Mouse (Mus musculus) hindbrain, embryonic 11.5 days (tissue): Measurements from ENCODE around the gene Nisch. TPM values are rescaled to one million over a fixed set of nuclear protein-coding genes. Genes with fewer than 3 reads are reported as not detected.

ENCODE experiments used
- ATAC-seq: fragments of 200-750 bp; cut with Nextera tagmentation; 2 replicates; pipeline ENCODE4 v1.8.0; 2017; ENCODE audit warnings: mild to moderate bottlenecking, moderate TSS enrichment, moderate library complexity; ENCODE audit not compliant: low FRiP score
- DNase-seq: peaks from one replicate; pipeline ENCODE4 v3.0.0-alpha.2; 2015; ENCODE audit warnings: low spot score
- H3K27ac ChIP-seq: fragments of 300-500 bp; sonication (generic); 2 replicates; pipeline ENCODE4 v1.5.1; 2014; ENCODE audit warnings: mild to moderate bottlenecking, low read depth, low read length
- H3K27me3 ChIP-seq: fragments of 300-500 bp; sonication (generic); 2 replicates; pipeline ENCODE4 v1.6.1; 2014; ENCODE audit warnings: mild to moderate bottlenecking, low read length, moderate library complexity, mixed read lengths; ENCODE audit not compliant: control insufficient read depth, insufficient read depth
- H3K36me3 ChIP-seq: fragments of 300-500 bp; sonication (generic); 2 replicates; pipeline ENCODE4 v1.6.1; 2014; ENCODE audit warnings: mild to moderate bottlenecking, low read length, moderate library complexity, mixed read lengths; ENCODE audit not compliant: control insufficient read depth, insufficient read depth
- H3K4me1 ChIP-seq: fragments of 300-500 bp; sonication (generic); replicated peaks from 2 replicates; pipeline ENCODE4 v1.6.1; 2014; ENCODE audit warnings: low read length, mixed read lengths; ENCODE audit not compliant: control insufficient read depth, insufficient read depth
- H3K4me2 ChIP-seq: fragments of 300-500 bp; sonication (generic); replicated peaks from 2 replicates; pipeline ENCODE4 v1.6.1; 2014; ENCODE audit warnings: mild to moderate bottlenecking, low read depth, low read length
- H3K4me3 ChIP-seq: fragments of 300-500 bp; sonication (generic); 2 replicates; pipeline ENCODE4 v1.5.1; 2014; ENCODE audit warnings: low read depth, low read length
- H3K9ac ChIP-seq: fragments of 300-500 bp; sonication (generic); 2 replicates; pipeline ENCODE4 v1.6.1; 2014; ENCODE audit warnings: low read depth, low read length
- H3K9me3 ChIP-seq: fragments of 300-500 bp; sonication (generic); 2 replicates; pipeline ENCODE4 v1.6.1; 2016; ENCODE audit warnings: low read length; ENCODE audit not compliant: control insufficient read depth
- WGBS: fragments of 180-500 bp; shearing (Covaris S2); extraction: QIAGEN DNeasy Blood & Tissue Kit; methylation state at CpG from one replicate; pipeline ENCODE4 v1.1.7; 2014; 5-methylcytosine and 5-hydroxymethylcytosine counted together
- polyA plus RNA-seq: library from polyadenylated mRNA; unstranded; fragments of >200 nt; fragmentation: Nextera tagmentation; extraction: Ambion mirVana; gene quantifications from 2 replicates; pipeline ENCODE4 v1.2.1, GENCODE M21; 2014

The Nisch gene
- 251 and 305 TPM in 2 replicates for polyA plus RNA-seq

DNA sequence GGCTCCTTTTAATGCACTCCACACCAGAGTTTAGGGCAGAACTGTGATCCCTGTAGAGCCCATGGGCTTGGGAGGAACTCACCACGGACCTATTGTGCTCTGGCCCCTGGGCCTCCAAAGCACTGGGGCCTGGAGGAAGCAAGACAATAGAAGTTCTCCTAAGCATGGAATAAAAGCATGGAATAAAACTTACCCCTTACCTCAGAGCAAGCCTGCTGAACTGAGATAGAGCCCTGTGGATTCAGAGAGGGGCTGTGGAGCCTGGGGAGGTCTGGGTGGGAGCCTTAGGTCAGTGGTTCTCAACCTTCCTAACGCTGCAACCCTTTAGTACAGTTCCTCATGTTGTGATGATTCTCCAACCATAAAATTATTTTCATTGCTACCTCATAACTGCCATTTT, at the start of gene Nisch:
Gene Nisch (minus strand): TSS at position 101 of the 400 bp plus-strand sequence.
- Histone ChIP-seq H3K4me1 (peaks cover 6% of the 10 kb centered on the region; the same call in 1 of the 2 replicates), H3K27me3 (no peaks in the 10 kb centered on the region), H3K4me2 (0 out of 2 replicates have a peak within 1 kb of the TSS, but pooled peaks have one; percentile 15), H3K36me3 (no peaks in the 10 kb centered on the region), H3K4me3 (no peak within 1 kb of the TSS), H3K9ac (no peak within 1 kb of the TSS), H3K27ac (no peak within 1 kb of the TSS), H3K9me3 (no peaks in the 10 kb centered on the region)
- ATAC-seq (no peak), DNase-seq (no peak)
- WGBS = 73% methylated on average over 2 of the region's 2 CpGs

DNA sequence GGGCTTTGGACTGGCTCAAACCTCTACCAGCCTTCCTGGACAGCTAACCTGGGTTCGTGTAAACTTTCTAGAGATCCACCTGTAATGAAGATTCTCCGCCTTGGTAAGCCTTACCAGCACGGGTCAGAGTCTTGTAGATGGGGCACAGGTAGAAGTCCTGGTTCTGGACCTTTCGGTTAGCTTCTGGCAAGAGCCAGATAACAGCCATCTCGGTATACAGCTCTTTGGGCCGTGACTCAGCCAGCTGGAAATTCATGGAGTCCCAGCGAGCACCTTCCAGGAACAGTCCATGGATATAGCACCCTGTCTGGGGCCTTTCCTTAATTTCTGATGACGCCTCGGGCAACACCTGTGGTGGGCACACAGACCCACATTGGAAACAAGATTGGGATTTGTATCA, 44.2 kb upstream of the Nisch start:
- Histone ChIP-seq H3K9ac (no peak overlapping the region), H3K36me3 (peaks cover 27% of the 10 kb centered on the region), H3K27me3 (no peaks in the 10 kb centered on the region), H3K9me3 (no peaks in the 10 kb centered on the region), H3K4me1 (no peaks in the 10 kb centered on the region), H3K4me2 (no peak overlapping the region), H3K27ac (no peak overlapping the region), H3K4me3 (no peak overlapping the region)
- ATAC-seq (no peak), DNase-seq (no peak)
- WGBS = 93% methylated on average over 9 of the region's 9 CpGs

DNA sequence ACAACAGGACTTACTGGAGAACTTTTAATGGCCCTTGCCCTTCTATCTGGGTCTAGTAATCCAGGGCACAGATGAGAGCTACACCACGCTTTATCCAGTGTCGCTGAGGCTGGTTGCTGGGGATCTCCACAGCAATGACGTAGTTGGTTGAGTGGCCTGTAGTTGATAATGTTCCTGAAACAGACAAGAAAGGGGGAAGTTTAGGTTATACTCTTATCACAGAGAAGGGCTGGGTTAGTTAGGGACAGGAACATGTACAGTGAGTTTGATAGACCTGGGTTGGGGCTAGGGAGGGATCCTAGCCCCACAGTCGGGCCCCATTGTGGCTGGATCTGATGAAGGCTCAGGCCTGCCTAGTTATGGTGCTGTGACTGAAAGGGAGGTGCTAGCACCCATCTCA, 43.6 kb upstream of the Nisch start:
- peaks cover 27% of the 10 kb centered on the region for H3K36me3 ChIP-seq
- DNase-seq (no peak), ATAC-seq (no peak)
- no peaks in the 10 kb centered on the region for H3K27me3 ChIP-seq
- no peaks in the 10 kb centered on the region for H3K4me1 ChIP-seq
- no peaks in the 10 kb centered on the region for H3K9me3 ChIP-seq
- no peak overlapping the region for H3K9ac ChIP-seq
- H3K4me2 ChIP-seq = no peak overlapping the region
- WGBS = 95% methylated on average over 4 of the region's 4 CpGs
- H3K4me3 ChIP-seq = no peak overlapping the region
- H3K27ac ChIP-seq = no peak overlapping the region

DNA sequence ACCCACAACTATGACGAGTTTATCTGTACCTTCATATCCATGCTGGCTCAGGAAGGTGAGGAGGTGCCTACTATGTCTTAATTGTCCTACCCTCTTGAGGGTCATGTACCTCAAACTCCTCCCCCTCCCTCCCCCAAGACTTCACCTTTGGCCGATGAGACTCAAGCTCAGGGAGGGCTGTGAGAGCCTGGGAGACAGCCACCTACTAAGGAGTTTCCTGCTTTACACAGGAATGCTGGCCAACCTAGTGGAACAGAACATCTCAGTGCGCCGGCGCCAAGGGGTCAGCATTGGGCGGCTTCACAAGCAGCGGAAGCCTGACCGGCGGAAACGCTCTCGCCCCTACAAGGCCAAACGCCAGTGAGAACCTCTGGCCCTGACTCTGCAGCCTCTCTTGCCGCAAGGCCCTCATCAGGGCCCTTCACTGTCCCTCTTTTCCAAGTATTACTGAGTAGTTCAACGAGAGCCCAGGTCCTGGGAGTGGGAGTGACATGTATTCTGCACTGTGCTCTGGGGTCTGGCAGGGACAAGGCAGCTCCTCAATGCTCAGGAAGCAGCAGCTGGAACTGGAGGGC, 41.8 kb upstream of the Nisch start:
- H3K9ac ChIP-seq = no peak overlapping the region
- no peak overlapping the region for H3K4me3 ChIP-seq
- H3K27me3 ChIP-seq = no peaks in the 10 kb centered on the region
- 95% methylated on average over 14 of the region's 14 CpGs for WGBS
- H3K4me2 ChIP-seq = no peak overlapping the region
- no peak for DNase-seq
- H3K4me1 ChIP-seq = no peaks in the 10 kb centered on the region
- no peak for ATAC-seq
- H3K27ac ChIP-seq = no peak overlapping the region
- H3K36me3 ChIP-seq = peaks cover 30% of the 10 kb centered on the region
- H3K9me3 ChIP-seq = no peaks in the 10 kb centered on the region

DNA sequence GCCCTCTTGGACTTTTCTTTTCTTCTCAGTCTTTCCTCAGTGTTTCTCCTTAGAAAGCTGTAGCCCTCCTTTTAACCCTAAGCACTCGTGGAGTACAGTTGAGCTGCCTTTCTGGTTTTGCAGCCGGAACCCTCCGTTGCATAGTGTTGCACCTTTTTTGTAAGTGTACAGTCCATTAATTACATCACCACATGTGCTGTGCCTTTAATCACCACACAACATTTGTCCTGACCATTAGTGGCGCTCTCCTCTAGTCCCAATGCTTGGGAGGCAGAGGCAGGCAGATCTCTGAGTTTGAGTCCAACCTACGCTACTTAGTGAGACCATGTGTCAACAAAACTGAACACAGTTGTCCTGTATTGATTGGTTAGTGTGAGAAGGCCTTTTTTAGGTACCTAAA, 35.3 kb upstream of the Nisch start:
- Histone ChIP-seq H3K4me2 (peak overlapping the region; percentile 80), H3K9ac (peak overlapping the region; percentile 98), H3K27me3 (no peaks in the 10 kb centered on the region), H3K4me3 (peak overlapping the region; percentile 96), H3K27ac (no peak overlapping the region), H3K36me3 (peaks cover 13% of the 10 kb centered on the region; the same call in 1 of the 2 replicates), H3K9me3 (no peaks in the 10 kb centered on the region), H3K4me1 (no peaks in the 10 kb centered on the region; the same call in 1 of the 2 replicates)
- ATAC-seq (no peak), DNase-seq (no peak)
- 88% methylated on average over 5 of the region's 5 CpGs for WGBS

DNA sequence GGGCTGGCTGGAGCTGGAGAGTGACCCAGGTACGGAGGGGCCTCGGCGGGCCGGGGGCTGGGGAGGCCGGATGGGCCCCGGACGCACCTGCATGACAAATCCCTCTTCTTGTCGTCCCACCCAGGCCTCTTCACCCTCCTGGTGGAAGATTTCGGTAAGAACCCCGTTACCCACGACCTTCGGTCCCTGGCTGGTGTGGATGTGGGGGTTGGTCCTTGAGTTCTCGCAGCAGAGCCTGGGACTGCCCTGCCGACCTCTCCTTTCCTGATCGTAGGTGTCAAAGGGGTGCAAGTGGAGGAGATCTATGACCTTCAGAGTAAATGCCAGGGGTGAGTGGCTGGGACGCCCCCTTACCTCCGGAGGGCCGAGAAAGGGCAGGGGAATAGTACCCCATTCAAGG, 34.9 kb upstream of the Nisch start:
- WGBS = 2% methylated on average over 18 of the region's 18 CpGs
- H3K4me2 ChIP-seq = peak overlapping the region; percentile 80
- peak overlapping the region; percentile 96 for H3K4me3 ChIP-seq
- DNase-seq = no peak
- H3K36me3 ChIP-seq = peaks cover 8% of the 10 kb centered on the region; the same call in 1 of the 2 replicates
- H3K9me3 ChIP-seq = no peaks in the 10 kb centered on the region
- peak; percentile 76; the same call in 1 of the 2 replicates for ATAC-seq
- H3K9ac ChIP-seq = peak overlapping the region; percentile 98
- no peaks in the 10 kb centered on the region; the same call in 1 of the 2 replicates for H3K4me1 ChIP-seq
- H3K27ac ChIP-seq = no peak overlapping the region
- H3K27me3 ChIP-seq = no peaks in the 10 kb centered on the region

DNA sequence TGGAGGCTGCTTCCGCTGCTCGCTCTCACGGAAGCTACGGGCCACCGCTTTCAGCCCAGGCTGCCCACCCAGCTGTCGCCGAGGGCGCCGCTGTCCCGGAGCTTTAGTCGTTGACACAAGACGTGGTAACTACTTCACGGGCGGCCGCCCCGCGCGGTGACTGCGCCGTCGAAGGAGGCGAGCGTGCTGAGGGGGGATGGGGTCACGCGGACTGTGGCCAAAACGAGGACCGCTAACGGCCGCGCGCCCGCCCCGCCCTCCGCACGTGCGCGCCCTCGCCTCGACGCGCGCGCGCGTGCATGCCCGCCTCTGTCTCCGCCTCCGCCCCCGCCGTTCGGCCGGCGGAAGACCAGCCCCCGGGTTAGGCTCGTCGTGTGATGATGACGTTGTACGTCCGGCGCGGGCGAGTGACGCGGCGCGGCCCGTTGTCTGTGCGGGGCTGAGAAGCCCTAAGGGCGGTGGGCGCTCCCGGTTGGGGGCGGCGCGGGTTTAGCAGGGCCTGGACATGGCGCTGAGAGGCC, 34.4 kb upstream of the Nisch start, which contains the start of the genes Phf7 and Bap1:
Gene Phf7 (minus strand): TSS at position 234 of the 521 bp plus-strand sequence.
Gene Bap1 (plus strand): TSS at position 367 of the 521 bp plus-strand sequence.
- no peaks in the 10 kb centered on the region for H3K9me3 ChIP-seq
- H3K4me3 ChIP-seq = peak within 1 kb of the TSS; percentile 96
- H3K27me3 ChIP-seq = no peaks in the 10 kb centered on the region
- H3K36me3 ChIP-seq = peaks cover 4% of the 10 kb centered on the region; the same call in 1 of the 2 replicates
- H3K9ac ChIP-seq = peak within 1 kb of the TSS; percentile 98
- H3K4me1 ChIP-seq = no peaks in the 10 kb centered on the region; the same call in 1 of the 2 replicates
- H3K4me2 ChIP-seq = peak within 1 kb of the TSS; percentile 80
- ATAC-seq = peak; percentile 92
- peak; percentile 99 for DNase-seq
- peak within 1 kb of the TSS; percentile 82 for H3K27ac ChIP-seq
- WGBS = under 1% methylated on average over 70 of the region's 75 CpGs

DNA sequence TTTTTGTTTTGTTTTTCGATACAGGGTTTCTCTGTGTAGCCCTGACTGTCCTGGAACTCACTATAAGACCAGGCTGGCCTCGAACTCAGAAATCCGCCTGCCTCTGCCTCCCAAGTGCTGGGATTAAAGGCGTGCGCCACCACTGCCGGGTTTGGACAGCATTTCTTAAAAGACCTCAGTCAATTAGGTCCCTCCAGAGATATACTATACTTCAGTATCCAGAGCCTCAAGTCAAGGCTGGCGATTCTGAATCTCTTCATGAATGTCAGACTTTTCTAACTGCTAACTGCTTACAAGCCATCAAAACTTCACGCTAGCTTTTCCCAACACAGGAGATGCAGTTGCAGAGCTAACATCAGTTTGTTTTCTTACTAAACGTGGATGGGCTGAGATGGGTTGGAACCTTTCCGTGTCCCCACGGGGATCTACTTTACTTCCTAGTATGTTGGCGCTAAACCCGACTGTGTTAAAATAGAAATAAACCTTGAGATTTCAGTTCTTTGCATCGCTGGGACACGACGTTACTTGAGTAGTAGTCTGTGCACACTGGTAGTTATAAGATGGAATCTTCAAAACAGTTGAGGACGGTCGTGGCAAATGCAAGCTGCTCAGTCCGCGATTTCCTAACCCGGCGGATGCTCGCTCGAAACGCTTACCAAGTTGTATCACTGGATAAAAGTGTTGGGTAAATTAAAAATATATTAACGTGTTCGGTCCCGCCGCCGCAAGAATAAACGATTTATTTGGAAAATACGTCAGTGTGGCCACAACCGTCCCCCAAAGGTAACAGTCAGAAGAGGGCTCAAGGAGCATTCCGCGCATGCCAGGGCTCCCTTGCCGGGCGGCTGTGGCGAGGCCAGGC, 33.7 kb upstream of the Nisch start:
- DNase-seq = no peak
- no peaks in the 10 kb centered on the region for H3K9me3 ChIP-seq
- 23% methylated on average over 38 of the region's 38 CpGs for WGBS
- peak overlapping the region; percentile 96 for H3K4me3 ChIP-seq
- H3K27me3 ChIP-seq = no peaks in the 10 kb centered on the region
- H3K27ac ChIP-seq = peak overlapping the region; percentile 82
- H3K4me2 ChIP-seq = peak overlapping the region; percentile 80
- peaks cover 4% of the 10 kb centered on the region; the same call in 1 of the 2 replicates for H3K36me3 ChIP-seq
- H3K9ac ChIP-seq = peak overlapping the region; percentile 98
- ATAC-seq = peak; percentile 23; the same call in 1 of the 2 replicates
- H3K4me1 ChIP-seq = no peaks in the 10 kb centered on the region; the same call in 1 of the 2 replicates
